Mouse (Mus musculus) left cerebral cortex, postnatal 14 days (tissue): ENCODE results near the gene Tuba1c. TPM values are rescaled to one million over a fixed set of nuclear protein-coding genes. Genes with fewer than 3 reads are reported as not detected.

Experiments
- DNase-seq, 2 experiments: peaks; one replicate each; pipeline ENCODE4 v3.0.0; 2021 to 2022; ENCODE audit warnings: low spot score in 2 of 2, mixed read lengths in 1 of 2
- intact Hi-C: fragments of 180-260 bp; cut with DNase I; formaldehyde crosslinking; loops from one replicate; pipeline ENCODE4 v1.15.1; 2025
- microRNA-seq, 2 experiments: library from miRNA; unstranded; fragments of <30 nt; microRNA quantifications; one replicate each; pipeline ENCODE4 v1.2.0; 2022
- total RNA-seq, 2 experiments: library from RNA; stranded (reverse); gene quantifications; 2 replicates each; pipeline ENCODE4 v1.2.3; 2021

The Tuba1c gene
- total RNA-seq, 2 experiments from 2014 or later, result 129 to 142 TPM

DNA sequence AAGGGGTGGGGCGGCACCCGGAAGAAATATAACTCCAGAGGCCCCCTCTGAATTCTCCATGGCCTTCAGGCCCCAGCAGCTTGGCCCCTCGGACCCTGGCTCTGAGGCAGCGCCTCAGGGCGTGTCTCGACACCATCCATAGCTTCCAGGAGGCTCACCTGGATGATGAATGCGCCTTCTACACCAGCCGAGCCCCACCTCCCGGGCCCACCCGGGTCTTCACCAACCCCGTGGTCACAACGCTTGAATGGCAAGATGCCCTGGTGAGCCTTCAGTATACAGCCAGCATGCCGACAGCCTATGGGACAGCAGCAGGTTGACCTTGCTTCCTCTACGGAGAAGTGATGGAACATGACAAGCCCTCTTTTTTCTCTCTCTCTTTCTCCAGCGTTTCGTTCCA is 53.1 kb downstream of the Tuba1c start:
- no peak for DNase-seq
- intact Hi-C loops, result loop anchor here (10.0 kb wide), 1 partner anchor 112 kb away; no protein-coding TSS in a partner anchor

DNA sequence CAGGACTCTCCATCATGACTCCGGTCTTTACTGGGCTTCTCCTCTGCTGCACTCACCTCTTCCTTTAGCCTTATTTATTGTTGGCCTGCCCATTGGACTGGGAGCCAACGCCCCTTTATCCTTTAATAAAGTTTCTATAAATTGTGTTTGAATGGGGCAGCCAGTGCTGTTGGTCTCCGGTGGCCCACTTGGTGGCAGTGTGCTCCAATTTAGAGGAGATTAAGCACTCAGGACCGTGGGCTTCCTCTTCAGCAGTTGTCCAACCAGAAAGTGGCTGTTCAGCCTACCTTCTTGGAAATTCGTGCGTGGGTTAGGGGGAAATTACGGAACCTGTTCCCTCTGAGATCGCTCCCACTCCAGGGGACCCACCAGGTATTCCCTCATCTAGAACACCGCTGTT is 53.6 kb downstream of the Tuba1c start:
- peak; percentile 37 to 65 for DNase-seq
- intact Hi-C loops, result loop anchor here (10.0 kb wide), 1 partner anchor 112 kb away; no protein-coding TSS in a partner anchor

DNA sequence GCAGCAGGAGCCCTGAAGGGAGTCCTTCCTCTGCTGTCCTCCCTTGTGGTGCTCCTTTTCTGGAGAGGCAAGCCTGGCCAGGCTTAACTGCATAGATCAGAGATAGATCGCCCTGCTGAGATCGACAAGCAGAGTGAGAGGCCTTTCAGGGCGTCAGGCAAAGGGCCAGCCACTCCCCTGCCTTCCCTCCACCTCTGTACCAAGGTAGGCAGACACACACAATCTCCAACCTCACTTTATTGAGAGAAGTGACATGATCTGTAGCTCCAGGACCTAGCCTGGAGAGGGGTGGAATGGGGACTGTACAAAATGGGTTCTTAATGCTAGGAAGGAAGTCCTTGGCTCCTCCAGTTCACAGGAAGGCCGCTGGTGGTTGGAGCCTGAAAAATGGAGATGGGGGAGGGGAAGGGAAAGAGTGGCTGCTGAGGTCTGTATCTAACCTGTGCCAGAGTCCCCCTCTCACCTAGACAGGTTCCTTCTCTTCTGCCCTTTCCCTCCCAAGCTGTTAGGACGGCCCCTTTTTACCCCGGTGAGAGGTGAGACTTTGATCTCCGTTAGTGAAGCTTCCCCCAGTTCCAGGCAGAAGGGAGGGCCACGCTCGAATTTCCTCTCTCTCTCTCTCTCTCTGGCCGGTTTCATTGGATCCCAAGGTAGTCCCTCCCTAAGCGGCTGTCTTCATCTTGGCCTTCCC is 54.3 kb downstream of the Tuba1c start:
- DNase-seq, result no peak
- intact Hi-C loops, result loop anchor here (10.0 kb wide), 1 partner anchor 111 kb away; no protein-coding TSS in a partner anchor

DNA sequence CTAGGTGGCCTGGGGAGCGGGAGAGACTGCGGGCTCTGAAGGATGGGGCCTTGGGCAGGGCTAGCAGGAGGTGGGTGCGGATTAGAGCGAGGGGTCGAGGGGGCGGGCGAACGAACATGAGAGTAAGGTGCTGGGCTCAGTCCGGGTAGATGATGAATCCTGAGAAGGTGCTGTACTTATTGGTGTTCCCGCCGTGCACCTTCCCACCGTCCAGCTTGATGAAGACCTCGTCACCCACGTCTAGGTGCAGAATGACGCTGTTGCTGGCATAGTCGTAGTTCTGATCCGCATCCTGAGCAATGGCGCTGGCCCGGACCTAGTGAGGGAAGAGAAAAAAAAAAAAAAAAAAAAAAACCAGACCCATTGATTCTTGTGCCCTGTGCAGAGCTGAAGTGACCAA is 54.9 kb downstream of the Tuba1c start:
- intact Hi-C loops, result loop anchor here (10.0 kb wide), 1 partner anchor 110 kb away; no protein-coding TSS in a partner anchor
- DNase-seq, result no peak

DNA sequence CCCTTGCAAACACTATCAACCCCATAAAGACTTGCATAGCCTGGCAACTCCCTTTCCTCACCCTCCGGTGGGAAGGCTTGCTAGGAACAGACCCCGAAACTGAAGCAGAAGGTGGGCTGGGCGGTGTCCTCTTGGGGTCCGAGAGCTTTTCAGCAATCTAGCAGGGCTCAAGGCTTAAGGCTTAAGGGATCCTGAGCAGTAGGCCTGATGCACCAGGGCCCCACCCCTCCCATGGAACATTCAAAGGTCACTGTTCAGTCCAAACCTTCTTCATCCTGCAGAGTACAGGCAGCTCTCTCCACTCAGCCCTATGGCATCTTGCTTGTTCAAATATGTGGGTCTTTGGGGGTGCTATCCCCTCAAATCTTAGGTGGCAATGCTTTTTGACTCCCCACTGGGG is 56.3 kb downstream of the Tuba1c start:
- intact Hi-C loops, result loop anchor here (10.0 kb wide), 1 partner anchor 109 kb away; no protein-coding TSS in a partner anchor
- DNase-seq, result no peak

DNA sequence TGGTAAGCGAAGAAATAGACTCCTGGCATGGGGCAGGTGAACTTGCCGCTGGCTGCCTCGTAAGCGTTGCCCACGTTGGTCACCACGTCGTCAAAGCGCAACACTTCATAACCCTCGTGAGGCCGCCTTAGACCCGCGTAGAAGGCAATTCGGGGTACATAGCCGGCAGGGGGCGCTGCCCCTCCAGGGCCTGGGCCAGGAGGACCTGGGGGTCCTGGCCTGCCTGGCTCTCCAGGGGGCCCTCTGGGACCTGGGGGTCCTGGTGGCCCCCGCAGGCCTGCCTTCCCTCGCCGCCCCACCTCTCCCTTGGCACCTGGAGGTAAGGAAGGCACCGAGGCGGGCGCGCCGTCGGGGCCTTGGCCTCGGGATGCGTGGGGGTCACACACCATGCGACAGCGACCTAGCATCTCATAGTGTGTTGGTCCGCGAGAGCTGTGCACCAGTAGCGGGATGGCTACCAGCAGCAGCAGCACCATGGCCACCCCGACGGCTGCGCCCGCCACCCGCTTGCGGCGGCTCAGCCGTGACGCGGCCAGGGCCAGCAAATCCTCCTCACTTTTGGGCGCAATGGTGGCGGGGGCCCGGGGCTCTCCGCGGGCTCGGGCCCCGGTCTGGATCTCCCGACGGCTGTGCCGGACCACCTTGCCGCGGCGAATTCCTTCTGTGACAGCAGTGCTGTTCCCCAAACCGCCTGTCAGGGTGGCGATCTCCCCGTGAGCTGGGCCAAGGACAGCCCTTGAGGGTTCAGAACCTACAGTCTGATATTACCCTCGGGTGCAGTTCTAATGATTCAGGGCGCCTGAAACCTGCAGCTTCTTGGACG is 57.8 kb downstream of the Tuba1c start, which contains the start of gene C1ql4:
TSS of gene C1ql4 (minus strand) at position 565 of the 823 bp plus-strand sequence.
- no peak for DNase-seq
- intact Hi-C loops, result loop anchor here (10.0 kb wide), 1 partner anchor 107 kb away; no protein-coding TSS in a partner anchor

Small RNA genes within 50 kb of the gene (microRNA-seq; reads per million reads assigned to microRNA genes)
- 0 to 0.34 reads per million in 2 experiments for gene Mir6960

Other genes with a start within 250 kb of the Tuba1c start
- not detected for gene Wnt1, start 240.0 kb upstream of the Tuba1c start, total RNA-seq
- 100 to 1,000 TPM; 421 to 445 TPM for gene Ddn, start 220.4 kb upstream of the Tuba1c start, total RNA-seq
- 10 to 100 TPM; 41.5 to 45.4 TPM for gene Prkag1, start 198.4 kb upstream of the Tuba1c start, total RNA-seq
- gene Kmt2d, start 158.7 kb upstream of the Tuba1c start, total RNA-seq, result 10 to 100 TPM; 73.2 to 75.3 TPM
- gene Rhebl1, start 135.4 kb upstream of the Tuba1c start, total RNA-seq, result 1 to 10 TPM; 8.6 to 9.3 TPM
- under 1 TPM; 0.15 to 0.24 TPM for gene Dhh, start 131.4 kb upstream of the Tuba1c start, total RNA-seq
- gene Lmbr1l, start 111.7 kb upstream of the Tuba1c start, total RNA-seq, result 10 to 100 TPM; 17.9 to 18.1 TPM
- gene Tuba1b, start 95.3 kb upstream of the Tuba1c start, total RNA-seq, result 100 to 1,000 TPM; 689 to 750 TPM
- gene Gm49450, start 76.3 kb upstream of the Tuba1c start, total RNA-seq, result not detected
- gene Tuba1a, start 76.2 kb upstream of the Tuba1c start, total RNA-seq, result 1,000 to 10,000 TPM; 2,132 to 2,150 TPM
- gene Prph, start 25.3 kb downstream of the Tuba1c start, total RNA-seq, result 1 to 10 TPM; 1.7 to 6.2 TPM
- 1 to 10 TPM; 1.0 to 1.1 TPM for gene Troap, start 44.7 kb downstream of the Tuba1c start, total RNA-seq
- gene C1ql4, start 57.9 kb downstream of the Tuba1c start, total RNA-seq, result not detected
- gene Dnajc22, start 63.3 kb downstream of the Tuba1c start, total RNA-seq, result not detected
- gene Spats2, start 96.0 kb downstream of the Tuba1c start, total RNA-seq, result 10 to 100 TPM; 36.7 to 37.2 TPM
- gene Kcnh3, start 195.0 kb downstream of the Tuba1c start, total RNA-seq, result 100 to 1,000 TPM; 161 to 175 TPM
- 10 to 100 TPM; 93.7 to 99.6 TPM for gene Mcrs1, start 222.1 kb downstream of the Tuba1c start, total RNA-seq